In the genomic region with DNA sequence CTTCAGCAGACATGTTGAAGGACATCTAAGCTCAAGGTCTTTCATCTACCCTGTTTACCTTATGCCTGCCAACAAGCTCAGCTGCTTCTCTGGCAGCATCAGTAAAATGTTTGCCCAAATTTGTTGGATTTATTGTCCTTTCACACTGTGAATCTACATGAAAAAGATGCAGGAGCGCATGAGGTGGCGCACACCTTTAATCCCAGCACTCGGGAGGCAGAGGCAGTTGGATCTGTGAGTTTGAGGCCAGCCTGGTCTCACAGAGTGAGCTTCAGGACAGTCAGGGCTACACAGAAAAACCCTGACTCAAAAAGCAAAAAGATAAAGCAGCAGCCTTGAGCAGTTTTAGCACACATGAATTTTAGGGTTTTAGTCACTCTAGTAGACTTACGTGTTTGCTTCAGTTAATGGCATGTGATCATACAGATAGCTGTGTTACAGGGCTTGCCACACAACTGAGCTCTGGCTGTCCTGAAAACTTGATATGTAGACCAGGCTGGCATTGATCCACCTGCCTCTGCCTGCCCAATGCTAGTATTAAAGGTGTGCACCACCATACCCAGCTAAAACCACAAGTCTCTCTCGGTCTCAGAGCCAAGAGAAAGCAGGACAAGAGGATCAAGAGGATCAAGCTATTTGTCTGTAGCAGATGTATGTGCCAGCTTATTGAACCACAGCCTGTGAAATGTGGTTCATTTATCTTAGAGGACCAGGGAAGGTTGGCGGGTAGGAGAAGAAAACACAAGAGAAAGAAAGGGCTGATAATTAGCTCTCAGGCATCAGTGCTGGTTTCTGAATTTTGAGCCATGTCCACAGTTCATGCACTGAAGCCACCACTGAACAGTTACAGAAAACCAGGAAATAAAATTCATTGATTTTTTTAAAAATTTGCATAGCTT, we compare ENCODE assay signal across 37 mouse cellular contexts. TPM values are rescaled to one million over a fixed set of nuclear protein-coding genes. Genes with fewer than 3 reads are reported as not detected.
DNase-seq lines count a peak whose midpoint lies in the region; ATAC-seq and TF ChIP-seq lines count a peak whose summit lies in the region.
"Had no signal": no experiment of that assay in that cellular context is flagged by ENCODE, and none has a peak within 500 bp of the region (broad histone marks: within the 10 kb centered on the region; RNA-seq: fewer than 3 reads in every experiment).

No protein-coding gene starts in this region.

- no peak for TF ChIP-seq CTCF in ES-Bruce4 (IDR thresholded peaks at IDR 0.05; ENCODE audit: low read depth, low read length)

- no peak for TF ChIP-seq POLR2A in ES-Bruce4 (IDR thresholded peaks at IDR 0.05; ENCODE audit: insufficient read depth, low read length)

- no peaks in the 10 kb centered on the region for H3K9me3 ChIP-seq in ES-Bruce4 (replicated peaks; ENCODE audit: control insufficient read depth, insufficient read depth, low read length, poor library complexity, severe bottlenecking)
- no peaks in the 10 kb centered on the region for H3K9me3 ChIP-seq in liver, embryonic 15.5 days (replicated peaks)
- no peaks in the 10 kb centered on the region for H3K9me3 ChIP-seq in intestine, embryonic 15.5 days
- H3K9me3 ChIP-seq: forebrain, embryonic 13.5 days; heart, embryonic 15.5 days had no signal

- 0 out of 2 replicates have a peak overlapping the region, but pooled peaks have one; percentile 2 for H3K4me2 ChIP-seq in liver, embryonic 15.5 days
- H3K4me2 ChIP-seq in intestine, embryonic 15.5 days (replicated peaks), result no peak overlapping the region
- H3K4me2 ChIP-seq: forebrain, embryonic 13.5 days; heart, embryonic 15.5 days had no signal

- no peaks in the 10 kb centered on the region for H3K27me3 ChIP-seq in ES-Bruce4 (ENCODE audit: control insufficient read depth, insufficient read depth, low read length, poor library complexity, severe bottlenecking)
- no peaks in the 10 kb centered on the region for H3K27me3 ChIP-seq in liver, embryonic 15.5 days
- no peaks in the 10 kb centered on the region for H3K27me3 ChIP-seq in intestine, embryonic 15.5 days (replicated peaks)
- H3K27me3 ChIP-seq: CH12.LX; forebrain, embryonic 13.5 days; heart, embryonic 15.5 days had no signal

- H3K9ac ChIP-seq in ES-Bruce4 (ENCODE audit: low read depth, poor library complexity, severe bottlenecking), result no peak overlapping the region
- H3K9ac ChIP-seq in liver, embryonic 15.5 days, result peak overlapping the region; percentile 8; the same call in 1 of the 2 replicates
- H3K9ac ChIP-seq in intestine, embryonic 15.5 days, result no peak overlapping the region
- H3K9ac ChIP-seq: forebrain, embryonic 13.5 days; heart, embryonic 15.5 days had no signal

- no peak for ATAC-seq in liver, embryonic 15.5 days (ENCODE audit: insufficient read depth)
- no peak for ATAC-seq in intestine, embryonic 15.5 days
- ATAC-seq: forebrain, embryonic 13.5 days; hindbrain, postnatal 0 days; lung, postnatal 0 days had no signal

- H3K4me3 ChIP-seq in ES-Bruce4 (ENCODE audit: low read depth, low read length), result no peak overlapping the region
- H3K4me3 ChIP-seq in liver, embryonic 15.5 days (replicated peaks), result no peak overlapping the region
- no peak overlapping the region for H3K4me3 ChIP-seq in intestine, embryonic 15.5 days (replicated peaks)
- H3K4me3 ChIP-seq: forebrain, embryonic 13.5 days; heart, embryonic 15.5 days; layer of hippocampus, adult 2 months had no signal

- H3K27ac ChIP-seq in ES-Bruce4 (ENCODE audit: insufficient read depth, low read length), result 0 out of 2 replicates have a peak overlapping the region, but pooled peaks have one; percentile 12
- H3K27ac ChIP-seq in liver, embryonic 15.5 days (replicated peaks), result peak overlapping the region; percentile 73
- no peak overlapping the region for H3K27ac ChIP-seq in intestine, embryonic 15.5 days
- H3K27ac ChIP-seq: forebrain, embryonic 13.5 days; heart, embryonic 15.5 days; hindbrain, postnatal 0 days; layer of hippocampus, adult 2 months had no signal

- peak; percentile 45 for DNase-seq in adrenal gland, adult 2 months
- no peak for DNase-seq in adrenal gland, postnatal 4 days (ENCODE audit: low spot score in 2 of 2)
- peak; percentile 50 for DNase-seq in c-Kit-positive CD71-positive TER-119-positive erythroid progenitor cells, embryonic 14.5 days (ENCODE audit: low spot score)
- no peak for DNase-seq in cerebellum, adult 9-11 months
- DNase-seq in lung, adult 18-20 months, result no peak
- DNase-seq: cerebellum, adult 18-20 months; cerebellum, postnatal 14 days; gastrocnemius, postnatal 10 days; kidney, adult 18-20 months; kidney, postnatal 36 days; lung, postnatal 4 days; midbrain, embryonic 14.5 days; retina, postnatal 1 day; right cerebral cortex, postnatal 14 days; thymus, postnatal 14 days had no signal

- H3K36me3 ChIP-seq in ES-Bruce4 (ENCODE audit: control insufficient read depth, insufficient read depth, low read length, poor library complexity, severe bottlenecking), result peaks cover 21% of the 10 kb centered on the region
- peaks cover 59% of the 10 kb centered on the region for H3K36me3 ChIP-seq in liver, embryonic 15.5 days (replicated peaks)
- H3K36me3 ChIP-seq in intestine, embryonic 15.5 days, result peaks cover 16% of the 10 kb centered on the region

- H3K4me1 ChIP-seq in ES-Bruce4 (ENCODE audit: control insufficient read depth, insufficient read depth, low read length), result peaks cover 1% of the 10 kb centered on the region
- H3K4me1 ChIP-seq in liver, embryonic 15.5 days (replicated peaks), result peaks cover 42% of the 10 kb centered on the region
- peaks cover 7% of the 10 kb centered on the region; the same call in 1 of the 2 replicates for H3K4me1 ChIP-seq in intestine, embryonic 15.5 days (replicated peaks)

- no peak for TF ChIP-seq EP300 in ES-Bruce4 (IDR thresholded peaks at IDR 0.05; ENCODE audit: insufficient read depth, low read depth, low read length)

- WGBS in liver, embryonic 15.5 days (ENCODE audit: insufficient replicate concordance), result 55% methylated on average over 6 of the region's 6 CpGs
- 90% methylated on average over 6 of the region's 6 CpGs for WGBS in intestine, embryonic 15.5 days

RNA-seq across cellular contexts. Expression of a gene that starts 3.3 kb away (rescaled TPM):
- 10 to 100 TPM; 28.6 to 30.0 TPM for total RNA-seq in adrenal gland, adult 2 months (2021)
- polyA plus RNA-seq in adrenal gland, adult 2 months (2012; rRNA removed), result 13.9 and 18.2 TPM in 2 replicates
- total RNA-seq in adrenal gland, postnatal 4 days (2021), result 10 to 100 TPM; 28.7 to 29.6 TPM
- polyA plus RNA-seq in ES-Bruce4 (2011; ENCODE audit: insufficient read depth, insufficient read length, low read depth, missing spikeins), result 21.8 and 22.7 TPM in 2 replicates
- polyA plus RNA-seq in liver, embryonic 15.5 days (2015; fragmentation: Nextera tagmentation; extraction: Ambion mirVana), result 15.8 and 16.5 TPM in 2 replicates
- 37.3 and 38.7 TPM in 2 replicates for polyA plus RNA-seq in intestine, embryonic 15.5 days (2015; fragmentation: Nextera tagmentation; extraction: Ambion mirVana)

RNA-seq across cellular contexts. Expression of a gene that starts 35.8 kb away (rescaled TPM):
- total RNA-seq in adrenal gland, adult 2 months (2021), result 10 to 100 TPM; 17.0 to 20.9 TPM
- 3.6 and 4.7 TPM in 2 replicates for polyA plus RNA-seq in adrenal gland, adult 2 months (2012; rRNA removed)
- total RNA-seq in adrenal gland, postnatal 4 days (2021), result 10 to 100 TPM; 25.4 to 26.5 TPM
- 42.9 and 46.5 TPM in 2 replicates for polyA plus RNA-seq in ES-Bruce4 (2011; ENCODE audit: insufficient read depth, insufficient read length, low read depth, missing spikeins)
- 35.3 and 39.2 TPM in 2 replicates for polyA plus RNA-seq in liver, embryonic 15.5 days (2015; fragmentation: Nextera tagmentation; extraction: Ambion mirVana)
- 21.7 and 22.2 TPM in 2 replicates for polyA plus RNA-seq in intestine, embryonic 15.5 days (2015; fragmentation: Nextera tagmentation; extraction: Ambion mirVana)

RNA-seq across cellular contexts. Expression of a gene that starts 58.3 kb away (rescaled TPM):
- total RNA-seq in adrenal gland, adult 2 months (2021), result not detected
- not detected in 2 replicates for polyA plus RNA-seq in adrenal gland, adult 2 months (2012; rRNA removed)
- total RNA-seq in adrenal gland, postnatal 4 days (2021), result not detected
- 1.3 and 1.6 TPM in 2 replicates for polyA plus RNA-seq in ES-Bruce4 (2011; ENCODE audit: insufficient read depth, insufficient read length, low read depth, missing spikeins)
- not detected in 2 replicates for polyA plus RNA-seq in liver, embryonic 15.5 days (2015; fragmentation: Nextera tagmentation; extraction: Ambion mirVana)
- polyA plus RNA-seq in intestine, embryonic 15.5 days (2015; fragmentation: Nextera tagmentation; extraction: Ambion mirVana), result not detected in 2 replicates
- total RNA-seq: gastrocnemius, postnatal 10 days; heart, postnatal 25 days; hindbrain, postnatal 0 days; layer of hippocampus, adult 2 months; layer of hippocampus, postnatal 25 days; liver, adult 2 months; monocyte, adult 5-6 weeks had no signal
- polyA plus RNA-seq: C2C12; embryonic facial prominence, embryonic 11.5 days; forebrain, embryonic 13.5 days; G1E; heart, embryonic 15.5 days; hindbrain, embryonic 11.5 days; hindbrain, postnatal 0 days; kidney, embryonic 16.5 days; limb, embryonic 11.5 days; liver, adult 2 months; lung, postnatal 0 days; midbrain, embryonic 14.5 days; neural tube, embryonic 14.5 days; small intestine, adult 2 months; stomach, embryonic 16.5 days had no signal

Comparison
In these comparisons a context has a peak if more than half of its experiments do, and no peak if none do; other contexts are left out.
1. DNase-seq: peak in adrenal gland, adult 2 months (single experiment) and c-Kit-positive CD71-positive TER-119-positive erythroid progenitor cells, embryonic 14.5 days (single experiment); none in adrenal gland, postnatal 4 days (0 of 2), cerebellum, adult 9-11 months (single experiment) and lung, adult 18-20 months (0 of 2).